Mouse (Mus musculus) lung, embryonic 14.5 days (tissue): Measurements from ENCODE around the gene Tiparp. TPM values are rescaled to one million over a fixed set of nuclear protein-coding genes. Genes with fewer than 3 reads are reported as not detected.

Experiments used
- ATAC-seq: fragments of 200-750 bp; cut with Nextera tagmentation; 2 replicates; pipeline ENCODE4 v1.8.0; 2017; ENCODE audit warnings: mild to moderate bottlenecking, moderate TSS enrichment, moderate library complexity; ENCODE audit not compliant: insufficient read depth
- DNase-seq: peaks from one replicate; pipeline ENCODE4 v3.0.0-alpha.2; 2015
- H3K27ac ChIP-seq: fragments of 300-500 bp; sonication (generic); 2 replicates; pipeline ENCODE4 v1.5.1; 2014; ENCODE audit warnings: low read depth, mild to moderate bottlenecking, moderate library complexity
- H3K27me3 ChIP-seq: fragments of 300-500 bp; sonication (generic); 2 replicates; pipeline ENCODE4 v1.6.1; 2014; ENCODE audit warnings: low read length, control low read depth; ENCODE audit not compliant: insufficient read depth
- H3K36me3 ChIP-seq: fragments of 300-500 bp; sonication (generic); 2 replicates; pipeline ENCODE4 v1.6.1; 2014; ENCODE audit warnings: control low read depth; ENCODE audit not compliant: insufficient read depth
- H3K4me1 ChIP-seq: fragments of 300-500 bp; sonication (generic); 2 replicates; pipeline ENCODE4 v1.6.1; 2014; ENCODE audit warnings: antibody characterized with exemption, control low read depth; ENCODE audit not compliant: insufficient read depth
- H3K4me2 ChIP-seq: fragments of 300-500 bp; sonication (generic); 2 replicates; pipeline ENCODE4 v1.6.1; 2014; ENCODE audit warnings: mild to moderate bottlenecking
- H3K4me3 ChIP-seq: fragments of 300-500 bp; sonication (generic); 2 replicates; pipeline ENCODE4 v1.5.1; 2014; ENCODE audit warnings: low read depth, low read length
- H3K9ac ChIP-seq: fragments of 300-500 bp; sonication (generic); 2 replicates; pipeline ENCODE4 v1.6.1; 2014
- H3K9me3 ChIP-seq: fragments of 300-500 bp; sonication (generic); 2 replicates; pipeline ENCODE4 v1.6.1; 2016; ENCODE audit warnings: low read depth, low read length, control low read depth
- CTCF ChIP-seq: IDR thresholded peaks from 2 replicates; pipeline ENCODE4 v1.5.1; 2016; ENCODE audit warnings: antibody characterized with exemption, low read depth
- WGBS: fragments of 180-500 bp; shearing (Covaris S2); extraction: QIAGEN DNeasy Blood & Tissue Kit; methylation state at CpG from one replicate; pipeline ENCODE4 v1.1.7; 2014; 5-methylcytosine and 5-hydroxymethylcytosine counted together
- polyA plus RNA-seq: library from polyadenylated mRNA; unstranded; fragments of >200 nt; fragmentation: Nextera tagmentation; extraction: Ambion mirVana; gene quantifications from 2 replicates; pipeline ENCODE4 v1.2.1, GENCODE M21; 2014

Gene Tiparp
- polyA plus RNA-seq, 1 experiment from 2014 or later: 44.4 TPM

DNA sequence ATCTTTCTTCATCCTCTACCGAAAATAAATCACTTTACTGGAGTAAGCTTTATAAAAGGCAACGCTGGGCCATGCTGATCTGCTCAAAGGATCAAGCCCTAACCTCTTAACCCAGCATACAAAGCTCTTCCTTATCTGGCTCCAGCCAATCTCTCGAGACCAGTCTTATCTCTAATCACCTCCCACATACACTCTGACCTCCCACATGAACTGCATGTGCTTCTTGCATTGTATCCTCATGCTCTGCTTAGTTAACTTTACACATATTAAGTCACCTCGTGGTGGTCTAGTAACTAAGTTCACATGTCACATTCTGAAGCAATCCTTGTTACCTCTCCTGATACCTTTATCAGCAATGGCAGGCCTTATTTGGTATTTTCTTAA lies 13.3 kb downstream of the Tiparp start:
- Histone ChIP-seq H3K9me3 (no peaks in the 10 kb centered on the region), H3K36me3 (no peaks in the 10 kb centered on the region), H3K27me3 (no peaks in the 10 kb centered on the region), H3K9ac (no peak overlapping the region), H3K4me1 (no peaks in the 10 kb centered on the region), H3K27ac (no peak overlapping the region), H3K4me2 (no peak overlapping the region), H3K4me3 (no peak overlapping the region)
- 17% methylated on average over 4 of the region's 4 CpGs for WGBS
- DNase-seq (no peak), ATAC-seq (no peak)
- TF ChIP-seq CTCF: no peak

- DNase-seq: no peak
- 63% methylated on average over 6 of the region's 6 CpGs for WGBS
- ATAC-seq: no peak
- Histone ChIP-seq H3K27ac (no peak overlapping the region), H3K27me3 (no peaks in the 10 kb centered on the region), H3K9me3 (no peaks in the 10 kb centered on the region), H3K36me3 (peaks cover 38% of the 10 kb centered on the region), H3K4me3 (no peak overlapping the region), H3K9ac (no peak overlapping the region), H3K4me2 (no peak overlapping the region), H3K4me1 (peaks cover 2% of the 10 kb centered on the region; the same call in 1 of the 2 replicates)
- TF ChIP-seq CTCF: no peak
These were observed 21.6 kb downstream of the Tiparp start for GRCm38 (mm10) chr3:65549785-65550184.

DNA sequence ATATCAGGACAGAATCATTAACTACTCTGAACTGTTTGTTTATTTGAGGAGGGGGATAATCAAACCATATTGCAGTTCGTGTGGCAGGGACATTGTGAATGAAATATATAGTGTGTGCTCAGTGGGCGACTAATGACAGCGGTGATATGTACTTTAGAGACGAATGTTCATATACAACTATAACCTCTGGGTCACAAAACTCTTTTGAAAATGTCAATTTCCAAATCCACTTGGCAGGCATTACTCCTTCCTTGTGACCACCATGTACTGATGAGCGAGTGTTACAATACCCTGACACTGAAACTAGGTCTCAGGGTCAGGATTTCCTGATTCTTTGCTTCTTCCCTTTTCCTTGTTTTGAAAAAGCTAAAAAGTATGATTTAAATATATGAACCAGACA lies 22.9 kb downstream of the Tiparp start:
- peaks cover 39% of the 10 kb centered on the region for H3K36me3 ChIP-seq
- peak; percentile 76 for DNase-seq
- no peaks in the 10 kb centered on the region for H3K9me3 ChIP-seq
- no peak overlapping the region for H3K9ac ChIP-seq
- no peak overlapping the region for H3K27ac ChIP-seq
- no peaks in the 10 kb centered on the region for H3K27me3 ChIP-seq
- no peak for TF ChIP-seq CTCF
- H3K4me2 ChIP-seq: no peak overlapping the region
- peaks cover 2% of the 10 kb centered on the region; the same call in 1 of the 2 replicates for H3K4me1 ChIP-seq
- 33% methylated on average over 5 of the region's 5 CpGs for WGBS
- H3K4me3 ChIP-seq: no peak overlapping the region
- peak; percentile 81; the same call in 1 of the 2 replicates for ATAC-seq

GRCm38 (mm10) chr3:65554633-65555032 lies 26.4 kb downstream of the Tiparp start:
- H3K27ac ChIP-seq: no peak overlapping the region
- H3K36me3 ChIP-seq: peaks cover 29% of the 10 kb centered on the region
- H3K4me1 ChIP-seq: peaks cover 2% of the 10 kb centered on the region; the same call in 1 of the 2 replicates
- no peak for DNase-seq
- TF ChIP-seq CTCF: no peak
- no peak overlapping the region for H3K4me2 ChIP-seq
- no peaks in the 10 kb centered on the region for H3K9me3 ChIP-seq
- 90% methylated on average over 2 of the region's 2 CpGs for WGBS
- H3K4me3 ChIP-seq: no peak overlapping the region
- no peaks in the 10 kb centered on the region for H3K27me3 ChIP-seq
- no peak overlapping the region for H3K9ac ChIP-seq
- no peak for ATAC-seq

- Histone ChIP-seq H3K9ac (no peak overlapping the region), H3K27me3 (no peaks in the 10 kb centered on the region), H3K9me3 (no peaks in the 10 kb centered on the region), H3K36me3 (peaks cover 11% of the 10 kb centered on the region), H3K4me3 (no peak overlapping the region), H3K27ac (no peak overlapping the region), H3K4me2 (no peak overlapping the region), H3K4me1 (no peaks in the 10 kb centered on the region)
- TF ChIP-seq CTCF: no peak
- no peak for DNase-seq
- no peak for ATAC-seq
- 82% methylated on average over 4 of the region's 4 CpGs for WGBS
These were observed 30.5 kb downstream of the Tiparp start for GRCm38 (mm10) chr3:65558679-65559078.

DNA sequence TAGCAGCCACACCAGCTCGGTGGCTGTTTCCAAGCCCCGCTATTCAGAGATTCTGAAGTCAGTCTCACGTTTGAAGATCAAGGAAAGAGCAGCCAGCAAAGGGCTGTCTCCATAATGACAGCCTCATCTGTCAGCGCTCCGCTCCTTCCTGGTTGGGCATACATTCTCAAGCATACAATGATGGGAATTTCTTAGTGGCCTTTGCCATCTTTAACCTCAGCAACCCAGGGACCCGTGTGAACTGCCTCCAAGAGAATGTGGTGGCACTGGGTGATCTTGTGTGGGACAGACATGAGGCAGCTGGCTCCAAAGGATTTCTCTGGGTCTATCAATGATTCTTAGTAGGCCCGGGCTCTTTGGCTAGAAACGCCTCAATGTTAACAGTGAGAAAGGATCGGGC lies 34.0 kb downstream of the Tiparp start:
- H3K27ac ChIP-seq: no peak overlapping the region
- no peak overlapping the region for H3K9ac ChIP-seq
- no peaks in the 10 kb centered on the region for H3K27me3 ChIP-seq
- no peaks in the 10 kb centered on the region for H3K9me3 ChIP-seq
- 0 out of 2 replicates have a peak, but pooled peaks cover 4% of the 10 kb centered on the region for H3K4me1 ChIP-seq
- peak; percentile 52 for ATAC-seq
- TF ChIP-seq CTCF: no peak
- peak; percentile 55 for DNase-seq
- H3K4me3 ChIP-seq: no peak overlapping the region
- WGBS: 48% methylated on average over 9 of the region's 9 CpGs
- H3K36me3 ChIP-seq: no peaks in the 10 kb centered on the region
- H3K4me2 ChIP-seq: no peak overlapping the region

- no peak overlapping the region for H3K4me2 ChIP-seq
- no peak overlapping the region for H3K27ac ChIP-seq
- ATAC-seq (no peak), DNase-seq (no peak)
- no peaks in the 10 kb centered on the region for H3K36me3 ChIP-seq
- no peak overlapping the region for H3K4me3 ChIP-seq
- no peaks in the 10 kb centered on the region for H3K27me3 ChIP-seq
- TF ChIP-seq CTCF: no peak
- H3K4me1 ChIP-seq: 0 out of 2 replicates have a peak, but pooled peaks cover 4% of the 10 kb centered on the region
- H3K9ac ChIP-seq: no peak overlapping the region
- H3K9me3 ChIP-seq: no peaks in the 10 kb centered on the region
- WGBS: 79% methylated on average over 3 of the region's 3 CpGs
These were observed 34.5 kb downstream of the Tiparp start for GRCm38 (mm10) chr3:65562694-65563093.
